Mouse (Mus musculus) thymus, postnatal 10 days (tissue): Measurements from ENCODE around the gene Psmb11.
A peak's percentile ranks its signal among the peaks of the same experiment; 100 is the strongest.
"Not testable (repeated sequence)": the region's sequence is repeated elsewhere in the genome, so short reads cannot be mapped to it uniquely, and the experiment has no call there.

ENCODE experiments used
- DNase-seq, 2 experiments: peaks; one replicate each; pipeline ENCODE4 v3.0.0; 2021; ENCODE audit warnings: low spot score in 2 of 2

Psmb11 gene

GRCm38 (mm10) chr14:54603038-54603654, 18.1 kb upstream of the Psmb11 start:
- DNase-seq = peak; percentile 92 to 96

GRCm38 (mm10) chr14:54603686-54604085, 17.5 kb upstream of the Psmb11 start:
- DNase-seq = no peak

DNA sequence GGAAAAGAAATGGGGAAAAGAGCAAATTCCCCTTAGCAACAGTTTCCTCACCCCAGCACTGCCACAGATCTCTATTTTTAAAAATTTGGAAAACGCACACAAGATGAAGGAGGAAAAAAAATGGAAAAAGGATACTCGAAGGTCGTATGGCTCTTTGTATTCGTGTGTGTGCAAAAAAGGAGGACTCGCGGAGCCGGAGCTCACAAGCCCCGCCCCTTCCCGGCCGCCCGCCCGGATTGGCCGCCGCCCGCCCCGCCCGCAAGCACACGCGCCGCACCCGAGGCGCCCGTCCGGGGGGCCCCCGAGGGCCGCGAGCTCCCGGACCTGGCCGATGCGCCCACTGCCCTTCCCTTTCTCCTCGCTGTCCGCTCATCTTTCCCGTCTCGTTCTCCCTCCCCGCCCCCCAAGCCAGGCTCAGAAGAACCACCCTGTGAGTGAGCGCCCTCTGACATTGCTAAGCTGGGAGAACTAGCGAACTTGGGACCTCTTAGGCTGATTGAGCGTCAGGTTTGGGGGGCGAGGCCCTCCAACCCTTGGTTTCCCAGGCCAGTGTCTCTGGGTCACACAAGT, 15.4 kb upstream of the Psmb11 start, which contains the start of gene 4931414P19Rik:
4931414P19Rik (minus strand) TSS at position 242 of the 570 bp plus-strand sequence.
- DNase-seq = peak; percentile 59 to 82

DNA sequence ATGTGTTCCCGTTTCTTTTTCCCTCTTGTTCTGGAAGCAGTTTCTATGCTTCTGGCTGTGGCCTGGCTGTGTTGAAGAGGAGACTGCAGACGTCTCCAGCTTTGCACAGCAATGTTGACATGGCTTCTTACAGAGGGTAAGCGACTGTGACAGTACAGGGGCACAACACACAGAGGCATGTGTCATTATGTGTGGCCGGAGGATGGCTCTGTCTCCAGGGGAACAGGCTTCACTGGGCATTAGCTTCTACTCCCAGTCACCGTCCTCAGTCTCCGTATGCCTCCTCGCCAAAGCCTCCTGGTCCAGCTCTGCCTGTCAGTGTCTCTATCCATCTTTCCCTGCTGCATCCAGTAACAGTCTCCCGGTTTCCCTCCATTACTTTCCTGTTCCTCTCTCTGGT, 14.0 kb upstream of the Psmb11 start:
- no peak for DNase-seq

DNA sequence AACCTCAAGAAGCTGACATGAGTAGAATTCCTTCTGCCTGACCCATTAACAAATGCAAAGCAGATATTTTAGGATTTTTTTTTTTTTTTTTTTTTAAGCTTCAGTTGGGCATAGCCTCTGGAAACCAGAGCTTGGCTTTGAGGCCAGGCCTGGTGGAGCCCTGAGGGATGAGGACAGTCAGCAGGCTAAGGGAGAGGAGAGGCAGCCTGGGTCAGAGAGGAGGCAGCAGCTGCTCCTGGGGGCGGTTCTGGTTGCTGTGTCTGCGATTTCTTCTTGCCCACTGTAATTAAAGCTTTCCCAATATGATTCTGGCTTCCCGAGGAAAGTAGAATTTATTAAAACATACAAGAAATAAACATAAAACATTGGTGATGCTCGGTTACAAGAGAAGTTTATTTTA, 12.0 kb upstream of the Psmb11 start:
- no peak for DNase-seq

DNA sequence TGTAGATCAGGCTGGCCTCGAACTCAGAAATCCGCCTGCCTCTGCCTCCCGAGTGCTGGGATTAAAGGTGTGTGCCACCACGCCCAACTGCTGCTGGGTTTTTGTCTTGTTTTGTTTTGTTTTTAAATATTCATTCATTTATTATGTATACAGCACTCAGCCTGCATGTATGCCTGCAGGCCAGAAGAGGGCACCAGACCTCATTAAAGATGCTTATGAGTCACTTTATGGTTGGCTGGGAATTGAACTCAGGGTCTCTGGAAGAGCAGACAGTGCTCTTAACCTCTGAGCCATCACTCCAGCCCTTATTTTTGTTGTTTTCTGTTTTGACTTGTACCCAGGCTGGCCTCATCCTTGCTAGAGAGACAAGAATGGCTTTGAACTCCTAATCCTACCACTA, 11.3 kb upstream of the Psmb11 start:
- DNase-seq = peak in 1 of 2 experiments; percentile 44

- no peak for DNase-seq
These were observed 10.6 kb upstream of the Psmb11 start for GRCm38 (mm10) chr14:54610648-54611047.

DNA sequence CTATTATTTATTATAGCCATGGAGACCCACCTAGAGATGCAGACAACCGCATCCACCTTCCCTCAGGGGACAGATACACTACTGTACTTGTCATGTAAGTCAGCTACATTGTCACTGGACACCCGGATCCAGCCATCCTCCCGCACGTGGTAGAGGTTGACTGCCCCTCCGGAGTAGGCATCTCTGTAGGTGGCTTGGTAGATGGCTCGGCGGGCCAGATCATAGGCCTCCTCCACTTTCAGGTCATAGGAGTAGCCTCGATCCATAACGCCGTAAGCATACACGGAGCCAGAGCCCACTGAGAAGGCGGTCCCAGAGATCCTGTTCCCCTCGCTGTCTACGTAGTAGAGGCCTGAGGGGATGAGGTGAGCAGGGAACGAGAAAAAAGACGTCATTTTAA, 7.1 kb upstream of the Psmb11 start:
- not testable (repeated sequence) for DNase-seq

DNA sequence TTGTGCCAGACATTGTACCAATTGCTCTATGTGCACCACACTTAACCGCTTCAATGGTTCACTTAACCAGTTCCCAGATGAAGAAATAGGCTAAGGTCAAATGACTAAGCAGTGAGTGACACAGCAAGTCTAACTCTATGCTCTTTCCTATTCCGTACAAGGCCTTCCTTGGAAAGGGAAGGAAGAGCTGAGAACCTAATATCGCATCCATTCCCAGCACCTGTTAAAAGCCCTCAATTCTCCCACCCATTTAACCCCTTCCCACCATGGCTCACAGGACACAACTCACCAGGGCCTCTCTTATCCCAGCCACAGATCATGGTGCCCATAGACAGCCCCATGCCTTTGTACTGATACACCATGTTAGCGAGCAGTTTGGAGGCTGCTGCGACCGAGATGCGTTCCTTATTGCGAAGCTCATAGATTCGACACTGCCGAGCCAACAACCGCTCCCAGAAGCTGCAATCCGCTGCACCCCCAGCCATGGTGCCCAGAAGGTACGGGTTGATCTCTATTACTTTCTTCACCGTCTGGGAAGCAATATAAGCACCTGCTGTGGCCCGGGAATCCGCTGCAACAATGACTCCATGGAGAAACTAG, 4.9 kb upstream of the Psmb11 start:
- DNase-seq = no peak

DNA sequence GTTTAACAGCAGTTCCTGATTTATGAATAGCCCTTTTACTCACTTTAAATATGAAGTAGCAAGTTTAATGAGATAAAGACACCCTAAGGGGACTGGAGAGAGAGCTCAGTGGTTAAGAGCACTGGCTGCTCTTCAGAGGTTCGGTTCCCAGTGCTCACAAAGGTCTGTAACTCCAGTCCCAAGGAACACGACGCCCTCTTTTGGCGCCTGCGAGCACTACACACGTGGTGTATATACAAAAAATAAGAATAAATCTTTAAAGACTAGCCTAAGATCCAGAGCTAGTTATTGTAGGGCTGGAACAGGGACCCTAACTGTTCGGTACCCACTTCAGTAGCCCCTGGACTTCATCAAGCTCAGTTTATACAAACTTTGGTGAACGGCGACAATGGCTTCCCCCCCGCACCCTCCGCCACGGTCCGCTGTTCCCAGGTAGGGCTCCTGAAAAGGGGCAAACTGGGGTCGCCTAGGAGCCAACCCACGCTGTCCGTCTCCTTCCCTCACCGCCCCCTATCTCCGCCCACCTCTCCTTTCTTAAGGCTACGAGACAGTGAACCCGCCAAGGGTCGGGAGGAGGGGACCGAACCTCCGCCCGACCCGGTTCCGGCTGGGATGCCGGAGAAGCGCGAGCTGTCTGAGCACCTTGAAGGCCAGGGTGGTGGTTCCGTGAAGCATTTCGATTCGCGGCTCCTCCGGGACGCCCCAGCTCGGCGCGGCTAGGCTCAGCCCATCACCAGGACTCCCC, 3.9 kb upstream of the Psmb11 start:
- DNase-seq = no peak

DNA sequence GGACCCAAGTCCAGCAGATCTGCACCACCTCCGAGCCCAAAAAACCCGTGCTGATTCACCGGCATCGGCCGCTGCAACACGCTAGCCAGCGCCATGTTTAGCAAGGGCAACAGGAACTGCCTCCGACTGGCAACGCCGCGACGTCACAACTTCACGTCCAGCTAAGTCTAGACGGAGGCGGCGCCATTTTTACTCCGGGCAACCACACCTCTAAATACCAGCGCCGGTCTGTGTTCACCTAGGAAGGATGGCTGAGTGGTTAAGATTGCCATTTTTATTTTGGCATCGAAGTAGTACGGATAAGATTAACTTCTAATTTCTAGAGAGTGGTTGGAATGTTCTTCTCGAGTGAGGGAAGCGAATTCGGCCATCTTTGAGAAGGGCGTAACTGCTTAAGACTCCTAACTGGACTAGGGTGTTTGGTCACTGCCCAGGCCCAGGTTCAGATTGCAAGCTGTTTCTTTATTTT, 3.3 kb upstream of the Psmb11 start, which contains the start of gene Psmb5:
Psmb5 (minus strand) TSS at position 126 of the 469 bp plus-strand sequence.
- peak; percentile 80 to 85 for DNase-seq

GRCm38 (mm10) chr14:54623334-54623733, 2.1 kb downstream of the Psmb11 start:
- no peak for DNase-seq

GRCm38 (mm10) chr14:54624976-54625375, 3.7 kb downstream of the Psmb11 start:
- no peak for DNase-seq

GRCm38 (mm10) chr14:54628103-54628502, 6.9 kb downstream of the Psmb11 start:
- no peak for DNase-seq

- no peak for DNase-seq
These were observed 8.6 kb downstream of the Psmb11 start for GRCm38 (mm10) chr14:54629797-54630196.

- no peak for DNase-seq
These were observed 9.5 kb downstream of the Psmb11 start for GRCm38 (mm10) chr14:54630583-54631239.

- no peak for DNase-seq
These were observed 10.0 kb downstream of the Psmb11 start for GRCm38 (mm10) chr14:54631240-54631599.

DNA sequence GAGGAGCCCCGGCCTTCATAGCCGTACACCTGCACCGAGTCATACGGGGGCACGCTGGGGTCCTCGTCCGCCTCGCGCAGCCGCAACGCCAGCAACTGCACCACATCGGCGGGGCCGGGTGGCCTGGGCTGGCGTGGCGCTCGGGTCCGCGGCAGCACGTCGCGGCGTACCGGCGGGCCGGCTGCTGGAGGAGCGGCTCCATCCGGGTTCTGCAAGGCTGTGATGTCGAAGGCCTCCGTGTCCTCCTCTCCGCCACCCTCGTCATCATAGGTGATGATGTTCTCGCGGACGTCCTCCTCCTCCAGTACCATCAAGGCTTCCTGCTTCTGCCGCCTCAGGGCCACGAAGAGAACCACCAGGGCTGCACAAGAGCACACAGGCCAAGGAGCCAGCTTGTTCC, 11.0 kb downstream of the Psmb11 start:
- DNase-seq = no peak

DNA sequence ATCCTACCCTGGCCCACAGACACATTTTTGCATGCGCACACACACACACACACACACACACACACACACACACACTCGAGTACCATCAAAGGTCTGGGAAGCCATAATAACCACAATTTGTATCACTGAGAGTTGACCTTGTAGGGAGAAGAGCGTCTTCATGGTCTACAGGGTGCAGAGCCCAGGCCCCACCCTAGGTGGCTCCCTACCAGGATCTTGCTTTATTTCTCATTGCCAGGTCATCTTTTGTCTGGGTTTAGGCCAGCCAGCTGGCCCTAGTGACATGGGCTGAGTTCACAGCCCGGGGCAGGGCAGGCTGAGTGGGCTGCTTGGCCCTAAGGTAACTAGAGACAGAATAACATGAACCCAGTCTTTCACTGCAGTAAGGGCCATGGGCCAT, 12.9 kb downstream of the Psmb11 start:
- no peak for DNase-seq

- peak in 1 of 2 experiments; percentile 57 for DNase-seq
These were observed 15.7 kb downstream of the Psmb11 start for GRCm38 (mm10) chr14:54636954-54637353.

DNA sequence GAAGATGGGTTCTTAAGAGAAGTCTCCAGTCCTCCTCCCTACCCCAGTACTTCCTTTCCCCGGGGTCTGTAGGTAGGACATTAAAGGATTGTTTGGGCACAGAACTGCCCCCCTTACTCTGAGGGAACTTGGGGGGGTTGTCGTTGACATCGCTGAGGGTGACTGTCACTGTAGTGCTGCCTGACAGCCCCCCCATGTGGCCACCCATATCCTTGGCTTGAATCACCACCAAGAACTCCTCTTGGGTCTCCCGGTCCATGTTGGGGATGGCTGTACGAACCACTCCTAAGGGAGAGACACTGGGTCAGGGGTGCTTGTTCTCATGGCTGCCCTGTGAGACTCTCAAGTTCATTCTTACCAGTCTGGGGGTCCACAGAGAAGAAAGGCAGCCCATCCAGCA, 17.0 kb downstream of the Psmb11 start:
- no peak for DNase-seq

GRCm38 (mm10) chr14:54640121-54640520, 18.9 kb downstream of the Psmb11 start:
- no peak for DNase-seq
